Mouse (Mus musculus) intestine, embryonic 15.5 days (tissue): ENCODE results near the gene Brd4. TPM values are rescaled to one million over a fixed set of nuclear protein-coding genes. Genes with fewer than 3 reads are reported as not detected.
"Not testable (repeated sequence)": the region's sequence is repeated elsewhere in the genome, so short reads cannot be mapped to it uniquely, and the experiment has no call there.

ENCODE experiments used
- ATAC-seq: fragments of 200-750 bp; cut with Nextera tagmentation; 2 replicates; pipeline ENCODE4 v1.8.0; 2017; ENCODE audit warnings: moderate TSS enrichment, moderate library complexity
- H3K27ac ChIP-seq: fragments of 300-500 bp; sonication (generic); 2 replicates; pipeline ENCODE4 v1.5.1; 2015; ENCODE audit warnings: mild to moderate bottlenecking, inconsistent platforms
- H3K27me3 ChIP-seq: fragments of 300-500 bp; sonication (generic); replicated peaks from 2 replicates; pipeline ENCODE4 v1.6.1; 2015; ENCODE audit warnings: inconsistent platforms
- H3K36me3 ChIP-seq: fragments of 300-500 bp; sonication (generic); 2 replicates; pipeline ENCODE4 v1.6.1; 2015; ENCODE audit warnings: inconsistent platforms
- H3K4me1 ChIP-seq: fragments of 300-500 bp; sonication (generic); replicated peaks from 2 replicates; pipeline ENCODE4 v1.6.1; 2015; ENCODE audit warnings: inconsistent platforms
- H3K4me2 ChIP-seq: fragments of 300-500 bp; sonication (generic); replicated peaks from 2 replicates; pipeline ENCODE4 v1.6.1; 2015; ENCODE audit warnings: mild to moderate bottlenecking, inconsistent platforms
- H3K4me3 ChIP-seq: fragments of 300-500 bp; sonication (generic); replicated peaks from 2 replicates; pipeline ENCODE4 v1.5.1; 2015; ENCODE audit warnings: inconsistent platforms
- H3K9ac ChIP-seq: fragments of 300-500 bp; sonication (generic); 2 replicates; pipeline ENCODE4 v1.6.1; 2015; ENCODE audit warnings: inconsistent platforms
- H3K9me3 ChIP-seq: fragments of 300-500 bp; sonication (generic); 2 replicates; pipeline ENCODE4 v1.6.1; 2016; ENCODE audit warnings: inconsistent platforms
- WGBS: fragments of 180-500 bp; shearing (Covaris S2); methylation state at CpG from one replicate; pipeline ENCODE4 v1.1.7; 2015; 5-methylcytosine and 5-hydroxymethylcytosine counted together
- polyA plus RNA-seq: library from polyadenylated mRNA; unstranded; fragments of >200 nt; fragmentation: Nextera tagmentation; extraction: Ambion mirVana; gene quantifications from 2 replicates; pipeline ENCODE4 v1.2.1, GENCODE M21; 2015

Brd4 gene
- polyA plus RNA-seq, 1 experiment from 2014 or later, result 68.1 TPM

- no peak overlapping the region for H3K4me3 ChIP-seq
- WGBS, result 89% methylated on average over 1 of the region's 1 CpGs
- no peaks in the 10 kb centered on the region for H3K36me3 ChIP-seq
- H3K27me3 ChIP-seq, result no peaks in the 10 kb centered on the region
- no peak overlapping the region for H3K9ac ChIP-seq
- H3K9me3 ChIP-seq, result no peaks in the 10 kb centered on the region
- ATAC-seq, result no peak
- H3K27ac ChIP-seq, result no peak overlapping the region
- H3K4me2 ChIP-seq, result no peak overlapping the region
- H3K4me1 ChIP-seq, result no peaks in the 10 kb centered on the region
Observed at GRCm38 (mm10) chr17:32250066-32250465, 34.5 kb downstream of the Brd4 start.

DNA sequence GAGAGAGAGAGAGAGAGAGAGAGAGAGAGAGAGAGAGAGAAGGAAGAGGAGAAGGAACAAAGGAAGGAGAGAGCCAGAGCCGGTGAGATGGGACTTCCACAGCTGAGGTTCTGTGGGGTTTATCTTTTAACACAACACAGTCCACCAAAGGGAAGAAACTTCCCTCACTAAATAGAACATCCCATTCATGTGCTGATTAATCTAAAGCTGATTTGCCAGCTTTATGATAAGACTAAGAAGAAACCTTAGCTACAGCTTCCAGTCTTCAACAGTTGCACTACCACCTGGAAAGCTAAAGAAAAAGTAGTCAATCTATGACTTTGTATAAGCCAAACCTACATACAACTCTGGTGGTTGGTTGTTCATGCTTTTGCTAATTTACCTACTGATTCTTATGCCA is 36.3 kb downstream of the Brd4 start:
- Histone ChIP-seq H3K4me3 (no peak overlapping the region), H3K27ac (no peak overlapping the region), H3K9ac (no peak overlapping the region), H3K9me3 (no peaks in the 10 kb centered on the region), H3K36me3 (no peaks in the 10 kb centered on the region), H3K4me1 (no peaks in the 10 kb centered on the region), H3K4me2 (no peak overlapping the region), H3K27me3 (no peaks in the 10 kb centered on the region)
- ATAC-seq, result no peak
- WGBS, result 90% methylated on average over 1 of the region's 1 CpGs

DNA sequence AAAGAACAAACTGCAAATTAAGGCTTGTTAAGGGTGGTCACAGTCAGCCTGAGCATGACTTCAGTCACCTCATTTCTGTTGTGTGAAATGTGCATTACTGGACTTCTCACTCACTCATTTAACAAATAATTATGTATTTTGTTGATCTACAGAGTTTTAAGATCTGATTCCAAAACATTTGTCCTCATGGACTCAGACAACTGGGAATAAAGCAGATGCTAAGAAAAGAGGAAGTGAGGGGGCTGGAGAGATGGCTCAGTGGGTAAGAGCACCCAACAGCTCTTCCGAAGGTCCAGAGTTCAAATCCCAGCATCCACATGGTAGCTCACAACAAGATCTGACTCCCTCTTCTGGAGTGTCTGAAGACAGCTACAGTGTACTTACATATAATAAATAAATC is 36.9 kb downstream of the Brd4 start:
- Histone ChIP-seq H3K27me3 (no peaks in the 10 kb centered on the region), H3K9ac (no peak overlapping the region), H3K4me3 (no peak overlapping the region), H3K4me1 (no peaks in the 10 kb centered on the region), H3K9me3 (no peaks in the 10 kb centered on the region), H3K27ac (no peak overlapping the region), H3K36me3 (no peaks in the 10 kb centered on the region), H3K4me2 (no peak overlapping the region)
- ATAC-seq, result no peak
- WGBS, result 90% methylated on average over 1 of the region's 1 CpGs

- no peak overlapping the region for H3K9ac ChIP-seq
- no peak overlapping the region for H3K27ac ChIP-seq
- no peak overlapping the region for H3K4me2 ChIP-seq
- H3K4me1 ChIP-seq, result no peaks in the 10 kb centered on the region
- H3K36me3 ChIP-seq, result no peaks in the 10 kb centered on the region
- no peak overlapping the region for H3K4me3 ChIP-seq
- no peak for ATAC-seq
- no peaks in the 10 kb centered on the region for H3K9me3 ChIP-seq
- 63% methylated on average over 5 of the region's 5 CpGs for WGBS
- H3K27me3 ChIP-seq, result no peaks in the 10 kb centered on the region
Observed at GRCm38 (mm10) chr17:32246117-32246516, 38.4 kb downstream of the Brd4 start.

DNA sequence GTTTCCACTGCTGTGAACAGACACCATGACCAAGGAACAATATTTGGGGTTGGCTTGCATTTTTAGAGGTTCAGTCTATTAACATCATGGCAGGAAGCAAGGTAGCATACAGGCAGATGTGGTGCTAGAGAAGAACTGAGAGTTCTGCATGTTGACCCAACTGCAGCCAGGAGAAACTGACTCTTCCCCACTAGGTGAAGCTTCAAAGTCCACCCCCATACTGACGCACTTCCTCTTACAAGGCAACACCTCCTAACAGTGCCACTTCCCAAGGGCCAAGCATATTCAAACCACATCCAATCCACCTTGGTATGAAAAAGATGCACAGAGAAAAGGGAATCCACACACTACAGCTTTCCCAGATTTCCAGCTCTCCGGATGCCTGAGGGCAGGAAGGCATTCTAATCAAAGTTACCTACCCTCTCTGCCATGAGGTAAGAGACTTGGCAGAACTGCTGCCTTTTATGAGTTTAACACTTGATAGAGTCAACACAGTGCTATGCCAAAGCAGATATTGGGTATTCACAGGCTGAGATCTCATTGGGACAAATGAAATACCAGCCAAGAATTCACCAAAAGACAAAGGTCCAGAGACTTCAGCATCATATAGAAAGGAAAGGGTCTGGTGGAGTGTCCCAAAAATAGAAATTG is 43.5 kb downstream of the Brd4 start:
- H3K4me3 ChIP-seq, result no peak overlapping the region
- 90% methylated on average over 2 of the region's 2 CpGs for WGBS
- H3K27me3 ChIP-seq, result no peaks in the 10 kb centered on the region
- no peaks in the 10 kb centered on the region for H3K36me3 ChIP-seq
- H3K9me3 ChIP-seq, result no peaks in the 10 kb centered on the region
- no peak for ATAC-seq
- peaks cover under 1% of the 10 kb centered on the region; the same call in 1 of the 2 replicates for H3K4me1 ChIP-seq
- H3K9ac ChIP-seq, result no peak overlapping the region
- no peak overlapping the region for H3K4me2 ChIP-seq
- no peak overlapping the region for H3K27ac ChIP-seq

- H3K4me3 ChIP-seq, result no peak overlapping the region
- H3K4me1 ChIP-seq, result peaks cover 4% of the 10 kb centered on the region; the same call in 1 of the 2 replicates
- H3K4me2 ChIP-seq, result no peak overlapping the region
- H3K36me3 ChIP-seq, result no peaks in the 10 kb centered on the region
- H3K27me3 ChIP-seq, result no peaks in the 10 kb centered on the region
- 81% methylated on average over 1 of the region's 1 CpGs for WGBS
- no peak overlapping the region for H3K9ac ChIP-seq
- ATAC-seq, result no peak
- H3K27ac ChIP-seq, result no peak overlapping the region
- H3K9me3 ChIP-seq, result no peaks in the 10 kb centered on the region
Observed at GRCm38 (mm10) chr17:32238589-32238988, 45.9 kb downstream of the Brd4 start.

DNA sequence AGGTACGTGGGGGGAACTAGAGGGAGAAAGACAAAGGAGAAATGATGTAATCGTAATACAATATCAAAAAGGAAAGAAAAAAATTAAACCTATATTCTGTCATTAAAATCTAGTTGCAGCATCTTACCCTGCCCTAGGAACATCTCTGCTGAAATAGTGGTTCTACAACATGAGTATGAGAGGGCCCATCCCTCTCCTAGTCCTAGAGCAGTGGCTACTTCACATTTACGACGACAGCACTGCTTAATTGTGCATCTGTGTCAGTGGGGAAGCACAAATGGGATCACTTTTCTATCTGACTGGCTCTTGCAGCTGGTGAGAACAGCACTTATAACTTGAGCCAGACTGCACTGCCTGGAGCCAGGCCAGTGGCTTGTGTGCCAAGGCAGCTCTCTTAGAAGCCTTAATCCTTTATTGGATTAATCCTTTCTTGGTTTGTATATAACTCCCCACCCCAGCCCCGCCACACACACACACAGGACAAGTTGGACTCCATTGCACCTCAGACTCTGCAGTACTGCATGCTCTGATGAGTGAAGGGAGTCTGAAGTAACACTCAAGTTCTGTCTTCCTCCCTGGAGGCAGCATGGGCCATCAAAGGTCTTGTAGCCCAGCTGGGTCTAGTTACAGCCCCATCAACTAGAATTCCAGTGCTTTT is 48.9 kb downstream of the Brd4 start:
- no peak overlapping the region for H3K4me3 ChIP-seq
- no peak overlapping the region for H3K4me2 ChIP-seq
- H3K9me3 ChIP-seq, result no peaks in the 10 kb centered on the region
- no peak overlapping the region for H3K9ac ChIP-seq
- peak overlapping the region; percentile 18; the same call in 1 of the 2 replicates for H3K27ac ChIP-seq
- H3K36me3 ChIP-seq, result no peaks in the 10 kb centered on the region
- peaks cover 4% of the 10 kb centered on the region; the same call in 1 of the 2 replicates for H3K4me1 ChIP-seq
- WGBS, result 58% methylated on average over 5 of the region's 5 CpGs
- peak; percentile 55 for ATAC-seq
- no peaks in the 10 kb centered on the region for H3K27me3 ChIP-seq

GRCm38 (mm10) chr17:32233174-32233573 is 51.3 kb downstream of the Brd4 start:
- no peaks in the 10 kb centered on the region for H3K27me3 ChIP-seq
- ATAC-seq, result no peak
- H3K27ac ChIP-seq, result no peak overlapping the region
- no peak overlapping the region for H3K4me2 ChIP-seq
- H3K9me3 ChIP-seq, result no peaks in the 10 kb centered on the region
- H3K9ac ChIP-seq, result no peak overlapping the region
- no peak overlapping the region for H3K4me3 ChIP-seq
- H3K4me1 ChIP-seq, result peaks cover 4% of the 10 kb centered on the region; the same call in 1 of the 2 replicates
- H3K36me3 ChIP-seq, result peaks cover 8% of the 10 kb centered on the region

GRCm38 (mm10) chr17:32229256-32229655 is 55.3 kb downstream of the Brd4 start:
- WGBS, result 97% methylated on average over 4 of the region's 4 CpGs
- Histone ChIP-seq H3K9ac (no peak overlapping the region), H3K27me3 (no peaks in the 10 kb centered on the region), H3K4me1 (no peaks in the 10 kb centered on the region), H3K4me3 (no peak overlapping the region), H3K27ac (no peak overlapping the region), H3K4me2 (no peak overlapping the region), H3K36me3 (peaks cover 20% of the 10 kb centered on the region), H3K9me3 (no peaks in the 10 kb centered on the region)
- ATAC-seq, result no peak

- H3K27me3 ChIP-seq, result no peaks in the 10 kb centered on the region
- no peak overlapping the region for H3K27ac ChIP-seq
- no peak for ATAC-seq
- no peak overlapping the region for H3K9ac ChIP-seq
- H3K9me3 ChIP-seq, result no peaks in the 10 kb centered on the region
- no peak overlapping the region for H3K4me2 ChIP-seq
- 74% methylated on average over 3 of the region's 3 CpGs for WGBS
- H3K4me1 ChIP-seq, result no peaks in the 10 kb centered on the region
- no peak overlapping the region for H3K4me3 ChIP-seq
- peaks cover 33% of the 10 kb centered on the region for H3K36me3 ChIP-seq
Observed at GRCm38 (mm10) chr17:32220873-32221272, 63.6 kb downstream of the Brd4 start.

DNA sequence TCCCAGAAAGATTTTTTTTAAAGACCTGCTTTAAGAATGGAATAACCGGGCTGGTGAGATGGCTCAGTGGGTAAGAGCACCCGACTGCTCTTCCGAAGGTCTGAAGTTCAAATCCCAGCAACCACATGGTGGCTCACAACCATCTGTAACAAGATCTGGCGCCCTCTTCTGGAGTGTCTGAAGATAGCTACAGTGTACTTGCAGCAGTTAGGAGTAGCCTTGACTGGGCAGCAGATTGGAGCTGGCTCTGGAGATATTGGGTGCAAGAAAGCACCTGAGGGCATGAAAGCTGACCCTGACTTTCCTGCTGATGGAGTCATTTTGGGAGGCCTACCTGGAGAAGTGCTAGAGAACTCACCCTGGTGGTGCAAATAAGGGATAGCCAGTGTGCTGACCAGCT is 68.9 kb downstream of the Brd4 start:
- not testable (repeated sequence) for H3K27ac ChIP-seq, H3K4me1 ChIP-seq, ATAC-seq, H3K9ac ChIP-seq, H3K4me2 ChIP-seq, H3K27me3 ChIP-seq, H3K4me3 ChIP-seq, H3K9me3 ChIP-seq
- peaks cover 39% of the 10 kb centered on the region for H3K36me3 ChIP-seq
- WGBS, result 71% methylated on average over 4 of the region's 4 CpGs

DNA sequence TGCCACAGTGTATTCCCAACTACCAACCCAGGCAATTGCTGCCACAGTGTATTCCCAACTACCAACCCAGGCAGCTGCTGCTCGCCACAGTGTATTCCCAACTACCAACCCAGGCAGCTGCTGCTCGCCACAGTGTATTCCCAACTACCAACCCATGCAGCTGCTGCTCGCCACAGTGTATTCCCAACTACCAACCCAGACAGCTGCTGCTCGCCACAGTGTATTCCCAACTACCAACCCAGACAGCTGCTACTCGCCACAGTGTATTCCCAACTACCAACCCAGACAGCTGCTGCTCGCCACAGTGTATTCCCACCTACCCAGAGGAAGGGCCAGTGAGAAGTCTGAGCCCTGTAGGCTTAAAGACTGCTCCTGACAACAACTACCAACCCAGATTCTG is 73.0 kb downstream of the Brd4 start:
- WGBS, result 91% methylated on average over 6 of the region's 6 CpGs
- not testable (repeated sequence) for H3K9ac ChIP-seq, H3K4me1 ChIP-seq

DNA sequence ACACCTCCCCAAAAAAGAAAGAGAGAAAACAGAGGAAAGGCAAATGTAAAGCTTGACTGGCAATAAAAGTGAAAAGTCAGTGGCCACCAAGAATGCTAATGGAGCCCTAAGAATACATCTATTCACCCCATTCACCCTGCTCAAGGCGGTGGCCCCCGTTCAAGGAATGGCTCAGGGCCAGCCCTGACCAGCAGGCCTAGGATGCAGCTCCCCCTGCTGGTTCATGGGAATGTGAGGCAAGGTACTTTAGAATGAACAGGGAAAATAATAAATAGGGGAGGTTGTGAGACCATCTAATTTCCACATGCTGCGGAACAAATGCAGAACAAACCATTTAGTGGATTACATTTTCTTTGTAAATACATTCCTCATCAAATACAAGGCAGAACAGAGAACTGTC is 74.8 kb downstream of the Brd4 start:
- H3K27ac ChIP-seq, result 0 out of 2 replicates have a peak overlapping the region, but pooled peaks have one; percentile 10
- H3K27me3 ChIP-seq, result no peaks in the 10 kb centered on the region
- no peak overlapping the region for H3K9ac ChIP-seq
- 0 out of 2 replicates have a peak, but pooled peaks cover 2% of the 10 kb centered on the region for H3K4me1 ChIP-seq
- no peaks in the 10 kb centered on the region for H3K9me3 ChIP-seq
- H3K4me3 ChIP-seq, result no peak overlapping the region
- 41% methylated on average over 3 of the region's 3 CpGs for WGBS
- no peak overlapping the region for H3K4me2 ChIP-seq
- peaks cover 47% of the 10 kb centered on the region for H3K36me3 ChIP-seq
- ATAC-seq, result peak; percentile 56; the same call in 1 of the 2 replicates

More for the DNA sequence above, 73.0 kb downstream of the Brd4 start:
- ATAC-seq, H3K27ac ChIP-seq, H3K9me3 ChIP-seq, H3K27me3 ChIP-seq, H3K4me3 ChIP-seq, H3K4me2 ChIP-seq: not testable (repeated sequence)
- peaks cover 44% of the 10 kb centered on the region for H3K36me3 ChIP-seq
